Mouse (Mus musculus): ENCODE measurements around the gene Sema3e. TPM values are rescaled to one million over a fixed set of nuclear protein-coding genes. Genes with fewer than 3 reads are reported as not detected.
A peak's percentile ranks its signal among the peaks of the same experiment; 100 is the strongest.

Gene Sema3e
- total RNA-seq, 2 experiments from 2014 or later = 40.9 to 44.2 TPM

DNA sequence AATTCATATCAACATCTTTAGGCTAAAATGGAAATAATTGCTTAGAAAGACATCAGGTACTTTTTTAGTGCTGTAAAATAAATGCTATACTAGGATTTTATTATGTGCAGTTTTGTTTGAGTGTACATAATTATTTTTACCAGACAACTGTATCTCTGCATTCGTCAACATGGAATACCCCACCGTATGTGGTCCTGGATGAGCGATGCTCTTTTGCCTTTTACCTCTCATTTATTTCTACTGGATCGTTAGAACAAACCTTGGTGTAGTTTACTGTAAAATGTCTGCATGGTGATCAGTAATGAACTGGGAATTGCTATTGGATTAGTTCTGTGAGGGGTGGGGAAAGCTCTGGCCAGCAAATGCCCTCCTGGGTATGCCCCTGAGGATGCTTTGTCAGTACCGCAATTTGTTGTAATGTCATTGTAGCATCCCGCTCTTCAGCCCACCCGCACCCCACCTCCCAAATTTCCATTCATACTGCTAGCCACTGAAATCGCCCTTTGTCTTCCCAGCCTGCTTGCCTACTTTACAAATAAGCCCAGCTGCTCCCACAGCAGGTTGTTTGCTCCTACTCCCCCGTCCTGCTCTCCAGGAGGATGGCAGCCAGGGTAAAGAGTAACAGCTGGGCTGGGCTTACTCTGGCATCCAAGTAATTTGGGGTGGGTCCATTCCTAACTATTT, 13.9 kb downstream of the Sema3e start:
- no peak for DNase-seq (ENCODE audit: low spot score in 2 of 2)
- no peak overlapping the region for H3K27ac ChIP-seq
- no peak for TF ChIP-seq CTCF (conservative IDR thresholded peaks at IDR 0.05)
- no peak overlapping the region for H3K4me3 ChIP-seq

DNA sequence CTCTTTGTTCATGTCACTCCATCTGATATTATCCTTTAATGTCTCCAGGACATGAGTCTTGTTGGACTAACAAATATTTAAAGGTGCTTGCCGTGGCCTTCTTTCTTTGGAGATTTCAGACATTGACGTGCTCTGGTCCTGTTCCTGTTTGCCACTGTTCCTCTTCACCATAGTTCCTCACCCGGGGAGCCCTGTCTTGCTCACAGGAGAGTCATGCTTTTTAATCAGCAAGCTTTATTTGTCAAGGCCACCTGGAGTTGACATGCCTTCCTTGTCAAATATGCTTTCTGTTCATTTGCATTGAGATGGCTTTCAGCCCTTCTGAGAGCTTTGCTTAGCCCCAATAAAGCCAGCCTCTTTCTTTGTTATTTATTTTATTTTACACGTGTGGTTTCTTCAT, 15.1 kb downstream of the Sema3e start:
- H3K4me3 ChIP-seq = no peak overlapping the region
- H3K27ac ChIP-seq = no peak overlapping the region
- no peak for DNase-seq (ENCODE audit: low spot score in 2 of 2)
- TF ChIP-seq CTCF (conservative IDR thresholded peaks at IDR 0.05) = no peak

DNA sequence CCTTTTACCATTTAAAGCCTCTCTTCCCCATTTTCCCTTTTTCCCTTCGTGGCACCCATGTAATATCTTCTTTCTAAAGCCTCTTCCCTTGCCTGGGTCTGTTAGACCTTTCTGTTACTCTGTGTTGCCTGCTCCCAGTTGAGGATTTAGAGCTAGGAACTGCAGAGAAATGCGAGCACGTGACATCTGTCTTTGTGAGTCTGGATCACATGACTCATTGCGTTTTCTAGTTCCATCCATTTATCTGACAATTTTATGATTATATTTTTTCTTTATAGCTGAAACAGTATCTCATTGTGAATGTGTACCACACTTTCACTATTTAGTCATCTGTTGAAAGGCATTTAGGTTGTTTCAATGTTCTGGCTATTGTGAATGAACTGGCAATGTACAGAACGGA, 18.0 kb downstream of the Sema3e start:
- H3K4me3 ChIP-seq = no peak overlapping the region
- no peak overlapping the region for H3K27ac ChIP-seq
- no peak for TF ChIP-seq CTCF (conservative IDR thresholded peaks at IDR 0.05)
- DNase-seq (ENCODE audit: low spot score in 2 of 2) = no peak

DNA sequence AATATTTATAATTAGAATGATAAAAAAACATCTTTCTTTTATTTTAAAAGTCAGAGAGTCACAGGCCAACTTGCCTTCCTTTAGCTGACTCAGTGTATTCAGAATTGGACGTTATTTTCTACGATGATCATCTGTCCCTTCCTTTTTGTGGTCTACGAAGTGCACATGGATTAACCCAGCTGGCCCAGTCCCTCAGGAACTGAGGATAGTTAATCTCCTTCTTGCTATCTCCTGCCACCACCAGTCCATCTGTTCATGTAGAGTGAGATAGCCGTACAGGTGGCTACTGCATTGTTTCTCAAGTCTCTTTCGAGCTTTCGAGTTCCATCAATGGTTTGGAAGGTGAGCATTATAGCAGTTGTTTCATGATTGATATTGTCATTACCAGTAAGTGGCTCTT, 18.9 kb downstream of the Sema3e start:
- DNase-seq (ENCODE audit: low spot score in 2 of 2) = no peak
- TF ChIP-seq CTCF (conservative IDR thresholded peaks at IDR 0.05) = no peak
- no peak overlapping the region for H3K4me3 ChIP-seq
- H3K27ac ChIP-seq = no peak overlapping the region

DNA sequence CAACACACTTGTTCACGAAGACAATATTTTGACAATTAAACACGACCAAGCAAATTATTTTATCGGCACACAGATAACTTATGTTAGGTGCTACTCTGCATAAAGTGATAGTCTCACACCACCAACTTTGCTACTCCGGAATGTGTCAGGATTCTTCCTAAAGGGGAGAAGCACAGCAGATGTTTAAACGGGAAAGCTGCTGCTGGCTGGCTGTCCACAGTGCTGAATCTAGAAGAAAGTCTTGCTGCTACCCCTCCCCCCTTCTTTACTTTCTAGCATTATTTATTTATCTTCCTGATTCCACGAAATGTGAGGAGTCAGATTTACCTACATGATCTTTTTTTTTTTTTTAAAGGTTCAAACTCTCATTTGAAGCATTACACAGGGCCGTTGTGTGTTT, 23.6 kb downstream of the Sema3e start:
- Histone ChIP-seq H3K4me3 (no peak overlapping the region), H3K27ac (no peak overlapping the region)
- TF ChIP-seq CTCF (conservative IDR thresholded peaks at IDR 0.05) = no peak
- DNase-seq (ENCODE audit: low spot score in 2 of 2) = no peak

DNA sequence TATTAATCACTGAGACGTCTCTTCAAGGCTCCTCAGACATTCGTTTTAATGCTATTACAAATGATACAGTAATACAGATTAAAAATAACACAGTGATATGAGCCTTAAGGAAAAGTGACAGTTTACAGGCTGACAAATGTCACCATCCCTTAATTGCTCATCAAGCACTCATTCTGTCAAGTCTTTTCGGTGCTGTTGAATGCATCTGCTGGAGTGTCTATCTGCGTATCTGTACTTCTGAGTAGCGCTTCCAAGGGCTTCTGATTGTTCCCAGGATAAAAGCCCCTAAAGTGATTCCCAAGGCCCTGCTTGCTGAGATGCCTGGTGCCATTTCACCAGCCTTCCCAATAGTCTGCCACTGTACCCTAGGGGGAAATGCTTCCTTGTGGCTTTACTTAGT, 29.4 kb downstream of the Sema3e start:
- Histone ChIP-seq H3K4me3 (no peak overlapping the region), H3K27ac (peak overlapping the region; percentile 28)
- DNase-seq (ENCODE audit: low spot score in 2 of 2) = peak in 1 of 2 experiments; percentile 6
- TF ChIP-seq CTCF (conservative IDR thresholded peaks at IDR 0.05) = no peak

DNA sequence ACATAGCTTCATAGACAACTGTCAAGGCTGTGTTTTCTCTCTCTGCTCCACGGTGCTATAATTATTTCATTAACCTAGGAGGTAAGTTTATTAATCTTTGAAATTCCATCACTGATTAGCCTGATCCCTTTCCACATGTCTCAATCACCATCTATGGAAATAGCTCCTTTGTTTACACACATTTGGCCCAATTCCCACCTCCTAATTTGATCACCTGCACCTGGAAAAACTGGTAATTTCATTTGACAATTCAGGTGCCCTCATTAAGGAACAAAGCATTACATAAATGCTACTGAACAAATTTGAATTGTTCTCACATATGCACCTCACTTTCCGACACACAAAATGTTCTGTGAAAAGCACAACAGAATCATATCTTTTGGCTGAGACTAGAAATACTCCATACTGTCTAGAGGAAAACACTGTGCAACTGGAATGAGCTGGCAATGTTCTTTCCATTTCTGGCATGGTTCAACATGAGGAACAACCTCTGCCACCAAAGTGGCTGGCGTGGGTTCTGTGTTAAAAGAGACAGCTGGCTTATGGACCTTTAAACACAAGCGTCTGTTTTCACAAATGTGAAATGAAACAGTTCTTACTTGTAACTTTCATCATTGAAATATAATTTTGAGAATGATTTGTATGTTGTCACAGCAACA, 34.9 kb downstream of the Sema3e start:
- Histone ChIP-seq H3K27ac (peak overlapping the region; percentile 43; the same call in 1 of the 2 replicates), H3K4me3 (no peak overlapping the region)
- DNase-seq (ENCODE audit: low spot score in 2 of 2) = peak in 1 of 2 experiments; percentile 9
- TF ChIP-seq CTCF (conservative IDR thresholded peaks at IDR 0.05) = no peak

DNA sequence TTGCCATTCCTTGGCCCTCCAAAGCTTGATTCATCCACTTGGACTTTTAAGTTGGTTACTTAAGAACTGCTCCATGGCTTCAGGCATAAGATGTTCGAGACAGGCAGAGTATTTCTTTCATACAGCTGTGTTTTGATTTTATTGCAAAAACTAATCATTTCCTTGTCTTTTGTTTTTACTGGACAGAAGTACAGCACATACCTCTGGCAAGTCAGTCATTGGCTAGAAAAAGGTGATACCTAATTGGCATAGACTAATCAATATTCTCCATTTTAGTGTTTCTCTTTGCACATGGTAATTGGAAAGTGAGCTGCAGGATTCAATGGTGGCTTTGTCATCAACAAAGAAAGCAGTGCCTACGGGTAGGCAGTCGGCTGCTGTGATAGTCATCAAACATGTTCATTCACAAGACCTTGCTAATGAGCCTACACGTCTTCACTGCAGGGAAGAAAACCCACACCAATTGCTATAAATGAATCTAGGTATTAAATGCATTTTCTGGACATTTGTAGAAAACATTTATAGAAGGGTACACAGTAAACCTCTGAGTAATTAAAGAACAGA, 37.9 kb downstream of the Sema3e start:
- no peak for TF ChIP-seq CTCF (conservative IDR thresholded peaks at IDR 0.05)
- Histone ChIP-seq H3K27ac (no peak overlapping the region), H3K4me3 (no peak overlapping the region)
- DNase-seq (ENCODE audit: low spot score in 2 of 2) = no peak

DNA sequence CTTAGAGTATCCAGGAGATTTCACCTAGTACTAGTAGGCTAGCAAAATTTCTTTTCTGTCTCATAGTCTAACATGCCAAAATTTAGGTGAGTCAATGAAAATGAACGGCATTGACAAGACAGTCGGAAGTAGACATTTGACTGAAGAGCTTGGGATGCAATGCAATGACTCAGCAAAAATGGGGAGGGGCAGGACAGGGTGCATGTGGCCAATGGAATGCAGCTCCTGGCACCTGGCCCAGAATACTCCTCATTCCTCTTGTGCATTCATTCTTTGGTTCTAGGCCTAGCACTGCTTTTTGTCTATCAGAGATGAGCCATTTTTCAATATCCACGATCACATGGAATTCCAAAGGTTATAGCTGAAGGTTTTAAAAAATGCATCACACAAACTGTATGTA, 48.1 kb downstream of the Sema3e start:
- DNase-seq (ENCODE audit: low spot score in 2 of 2) = no peak
- TF ChIP-seq CTCF (conservative IDR thresholded peaks at IDR 0.05) = no peak
- H3K27ac ChIP-seq = no peak overlapping the region
- no peak overlapping the region for H3K4me3 ChIP-seq

DNA sequence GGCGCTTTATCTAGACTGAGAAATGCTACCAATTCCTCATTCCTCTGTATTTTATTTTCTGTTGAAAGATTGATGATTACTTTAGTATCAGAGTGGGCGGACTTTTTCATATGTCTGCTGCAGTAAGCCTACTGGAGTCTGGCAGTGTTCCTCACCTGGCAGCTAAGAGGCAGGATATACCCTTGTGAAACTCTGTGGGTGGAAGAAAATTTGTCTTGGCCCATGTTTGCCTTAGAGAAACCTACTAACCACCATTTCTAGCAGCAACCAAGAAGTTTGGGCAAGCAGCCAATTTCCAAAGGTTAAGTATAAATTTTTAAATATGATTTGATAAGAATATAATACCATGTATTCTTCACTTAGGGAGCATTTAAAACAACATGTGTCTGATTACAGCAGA, 63.0 kb downstream of the Sema3e start:
- DNase-seq (ENCODE audit: low spot score in 2 of 2) = peak; percentile 17 to 57
- Histone ChIP-seq H3K4me3 (no peak overlapping the region), H3K27ac (peak overlapping the region; percentile 21; the same call in 1 of the 2 replicates)
- TF ChIP-seq CTCF (conservative IDR thresholded peaks at IDR 0.05) = no peak

DNA sequence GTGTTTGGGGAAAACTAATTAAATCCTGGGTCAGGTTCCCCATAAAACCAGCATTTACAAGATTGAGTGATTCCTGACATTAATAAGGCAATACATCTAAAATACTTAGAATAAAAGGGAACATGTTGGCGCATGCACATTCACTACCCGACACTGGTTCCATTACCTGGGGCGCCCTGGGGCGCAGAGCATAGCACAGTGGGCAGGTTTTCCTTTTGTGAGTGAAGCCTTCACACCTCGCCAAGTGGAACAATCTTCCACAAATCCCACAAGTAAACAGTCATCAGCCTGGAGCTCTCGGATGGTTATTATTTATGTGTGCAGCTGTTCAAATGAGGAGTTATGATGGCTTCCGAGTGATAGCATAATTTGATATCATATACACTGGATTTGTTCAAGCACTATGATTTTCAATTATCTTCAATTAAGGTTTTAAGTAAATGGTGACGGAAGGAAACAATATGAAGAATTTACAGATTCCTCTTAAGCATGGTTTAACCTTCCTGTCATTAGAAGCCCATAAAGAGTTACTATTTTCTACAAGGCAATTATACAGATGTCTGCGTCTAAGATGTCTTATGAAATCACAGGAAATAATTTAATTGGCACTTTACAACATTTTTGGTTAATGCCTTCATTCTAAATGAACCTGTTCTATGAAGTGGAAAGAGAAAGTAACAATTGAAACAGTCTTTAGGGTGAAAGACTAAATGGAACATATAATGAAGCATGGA, 65.0 kb downstream of the Sema3e start:
- Histone ChIP-seq H3K4me3 (no peak overlapping the region), H3K27ac (no peak overlapping the region)
- no peak for DNase-seq (ENCODE audit: low spot score in 2 of 2)
- no peak for TF ChIP-seq CTCF (conservative IDR thresholded peaks at IDR 0.05)

DNA sequence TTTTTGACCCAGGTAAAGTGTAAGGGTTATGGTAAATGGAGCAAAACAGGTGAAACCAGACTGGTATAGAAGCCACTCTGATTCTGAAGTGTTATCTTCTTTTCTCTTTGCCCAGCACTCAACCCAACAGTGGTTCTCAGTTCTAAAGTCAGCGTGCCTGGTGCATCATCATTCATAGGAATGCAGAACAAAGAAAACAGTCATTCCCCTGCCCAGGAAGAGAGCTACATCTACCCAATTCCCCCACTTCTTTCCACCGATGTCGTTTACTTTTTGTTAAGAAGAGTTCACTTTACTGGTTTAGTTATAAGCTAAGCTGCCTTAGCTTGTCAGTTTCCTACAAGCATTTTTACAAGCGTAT, 65.5 kb downstream of the Sema3e start:
- TF ChIP-seq CTCF (conservative IDR thresholded peaks at IDR 0.05) = no peak
- no peak overlapping the region for H3K4me3 ChIP-seq
- no peak overlapping the region for H3K27ac ChIP-seq
- DNase-seq (ENCODE audit: low spot score in 2 of 2) = no peak

DNA sequence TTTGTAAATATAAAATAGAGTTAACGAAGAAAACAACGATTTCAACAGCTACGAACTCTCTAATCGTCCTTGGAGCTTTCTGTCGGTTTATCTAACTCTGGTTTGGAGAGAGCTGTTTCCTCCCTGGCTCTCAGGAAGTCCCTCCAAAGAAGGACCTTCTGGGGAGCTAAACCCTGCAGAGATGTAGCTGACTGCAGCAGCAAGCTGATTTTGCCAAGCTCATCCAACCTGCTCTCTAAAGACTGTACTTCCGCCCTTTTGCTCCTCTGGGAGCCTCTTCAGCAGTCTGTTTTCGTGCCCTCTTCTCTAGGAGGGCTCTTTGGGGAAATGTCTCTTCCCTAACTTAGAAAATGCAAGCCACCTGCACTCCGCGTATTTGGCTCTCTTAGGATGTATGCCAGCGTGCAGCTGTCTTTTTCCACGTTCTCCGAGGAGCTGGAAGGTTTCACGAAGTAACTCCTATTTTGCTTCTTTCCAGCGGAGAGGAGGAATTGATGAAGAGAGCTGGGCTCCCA, 67.2 kb downstream of the Sema3e start:
- TF ChIP-seq CTCF (conservative IDR thresholded peaks at IDR 0.05) = no peak
- no peak for DNase-seq (ENCODE audit: low spot score in 2 of 2)
- peak overlapping the region; percentile 54 for H3K27ac ChIP-seq
- H3K4me3 ChIP-seq = peak overlapping the region; percentile 5

Data from layer of hippocampus, adult 2 months (tissue).